Mouse (Mus musculus) testis, adult 2 months (tissue): ENCODE results near the gene Rasgrp1. TPM values are rescaled to one million over a fixed set of nuclear protein-coding genes. Genes with fewer than 3 reads are reported as not detected.

ENCODE experiments used
- H3K27ac ChIP-seq: fragments of 200-500 bp; 2 replicates; pipeline ENCODE4 v1.5.1; 2012; ENCODE audit warnings: low read depth, low read length; ENCODE audit not compliant: control insufficient read depth, insufficient read depth
- H3K27me3 ChIP-seq: fragments of 200-500 bp; 2 replicates; pipeline ENCODE4 v1.6.1; 2012; ENCODE audit warnings: mild to moderate bottlenecking, low read length, moderate library complexity; ENCODE audit not compliant: control insufficient read depth, insufficient read depth
- H3K36me3 ChIP-seq: fragments of 200-500 bp; 2 replicates; pipeline ENCODE4 v1.6.1; 2012; ENCODE audit warnings: mild to moderate bottlenecking, low read length; ENCODE audit not compliant: control insufficient read depth, insufficient read depth
- H3K4me1 ChIP-seq: fragments of 200-500 bp; 2 replicates; pipeline ENCODE4 v1.6.1; 2012; ENCODE audit warnings: low read length; ENCODE audit not compliant: control insufficient read depth, insufficient read depth
- H3K4me3 ChIP-seq: fragments of 200-500 bp; 2 replicates; pipeline ENCODE4 v1.5.1; 2012; ENCODE audit warnings: low read depth, mild to moderate bottlenecking, low read length, moderate library complexity, mixed read lengths; ENCODE audit not compliant: control insufficient read depth
- CTCF ChIP-seq: fragments of 200-500 bp; IDR thresholded peaks from 2 replicates; pipeline ENCODE4 v1.5.1; 2012; ENCODE audit warnings: low read depth, mild to moderate bottlenecking, inconsistent platforms, low read length, moderate library complexity; ENCODE audit not compliant: control insufficient read depth, insufficient read depth, insufficient replicate concordance
- POLR2A ChIP-seq: fragments of 200-500 bp; IDR thresholded peaks from 2 replicates; pipeline ENCODE4 v1.6.1; 2012; ENCODE audit warnings: low read depth, mild to moderate bottlenecking, inconsistent platforms, low read length, moderate library complexity; ENCODE audit not compliant: control insufficient read depth
- polyA plus RNA-seq: library from polyadenylated mRNA; depleted of rRNA; stranded (reverse); fragments of >200 nt; gene quantifications from 2 replicates; pipeline ENCODE4 v1.2.3, GENCODE M21; 2012; rRNA removed

Gene Rasgrp1
- polyA plus RNA-seq, 1 experiment, result 0.09 TPM

DNA sequence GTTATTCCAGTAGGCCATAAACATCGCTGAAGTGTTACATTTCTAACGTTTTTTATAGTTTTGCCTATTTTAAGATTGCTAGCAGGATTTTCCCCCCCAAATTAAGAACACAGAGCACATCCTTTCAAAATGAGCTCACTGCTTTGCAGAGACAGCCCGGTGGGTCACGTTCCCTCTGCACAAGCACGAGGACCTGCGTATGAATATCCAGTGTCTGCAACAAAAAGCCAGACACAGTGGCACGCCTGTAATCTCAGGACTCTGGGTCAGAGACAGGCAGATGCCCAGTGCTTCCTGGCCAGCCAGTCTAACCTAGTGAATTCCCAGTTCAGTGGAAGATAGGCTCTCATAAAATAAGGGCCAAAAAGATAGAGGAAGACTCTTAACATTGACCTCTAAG, 112.5 kb downstream of the Rasgrp1 start:
- Histone ChIP-seq H3K36me3 (no peaks in the 10 kb centered on the region), H3K4me3 (no peak overlapping the region), H3K27ac (no peak overlapping the region), H3K4me1 (peaks cover 5% of the 10 kb centered on the region; the same call in 1 of the 2 replicates), H3K27me3 (no peaks in the 10 kb centered on the region)
- TF ChIP-seq CTCF (no peak), POLR2A (no peak)

Other genes starting within 250 kb of the Rasgrp1 start
- 0.76 and 1.0 TPM in 2 replicates for gene Spred1, start 221.6 kb downstream of the Rasgrp1 start, polyA plus RNA-seq
- 9.8 and 11.7 TPM in 2 replicates for gene Fam98b, start 93.3 kb downstream of the Rasgrp1 start, polyA plus RNA-seq